Mouse (Mus musculus): ENCODE measurements around the gene Ulk1. TPM values are rescaled to one million over a fixed set of nuclear protein-coding genes. Genes with fewer than 3 reads are reported as not detected.

Ulk1 gene
- polyA plus RNA-seq, 1 experiment from 2014 or later = 27.4 TPM

Other genes with a start within 250 kb of the Ulk1 start
- 57.4 and 60.4 TPM in 2 replicates for gene Noc4l, start 156.7 kb downstream of the Ulk1 start, polyA plus RNA-seq (2014; fragmentation: Nextera tagmentation; extraction: Ambion mirVana)
- gene Ddx51, start 156.6 kb downstream of the Ulk1 start, polyA plus RNA-seq (2014; fragmentation: Nextera tagmentation; extraction: Ambion mirVana) = 39.7 and 42.7 TPM in 2 replicates
- gene Ep400, start 39.4 kb downstream of the Ulk1 start, polyA plus RNA-seq (2014; fragmentation: Nextera tagmentation; extraction: Ambion mirVana) = 31.5 and 36.1 TPM in 2 replicates
- 16.3 and 18.0 TPM in 2 replicates for gene Pus1, start 29.4 kb downstream of the Ulk1 start, polyA plus RNA-seq (2014; fragmentation: Nextera tagmentation; extraction: Ambion mirVana)
- 27.1 and 28.7 TPM in 2 replicates for gene Hscb, start 29.7 kb upstream of the Ulk1 start, polyA plus RNA-seq (2014; fragmentation: Nextera tagmentation; extraction: Ambion mirVana)
- 24.7 and 25.5 TPM in 2 replicates for gene Chek2, start 29.9 kb upstream of the Ulk1 start, polyA plus RNA-seq (2014; fragmentation: Nextera tagmentation; extraction: Ambion mirVana)
- gene Ttc28, start 69.7 kb upstream of the Ulk1 start, polyA plus RNA-seq (2014; fragmentation: Nextera tagmentation; extraction: Ambion mirVana) = 11.7 and 12.0 TPM in 2 replicates

Measured in embryonic facial prominence, embryonic 11.5 days (tissue).